15 mouse cellular contexts compared by ENCODE assay signal in the genomic region with DNA sequence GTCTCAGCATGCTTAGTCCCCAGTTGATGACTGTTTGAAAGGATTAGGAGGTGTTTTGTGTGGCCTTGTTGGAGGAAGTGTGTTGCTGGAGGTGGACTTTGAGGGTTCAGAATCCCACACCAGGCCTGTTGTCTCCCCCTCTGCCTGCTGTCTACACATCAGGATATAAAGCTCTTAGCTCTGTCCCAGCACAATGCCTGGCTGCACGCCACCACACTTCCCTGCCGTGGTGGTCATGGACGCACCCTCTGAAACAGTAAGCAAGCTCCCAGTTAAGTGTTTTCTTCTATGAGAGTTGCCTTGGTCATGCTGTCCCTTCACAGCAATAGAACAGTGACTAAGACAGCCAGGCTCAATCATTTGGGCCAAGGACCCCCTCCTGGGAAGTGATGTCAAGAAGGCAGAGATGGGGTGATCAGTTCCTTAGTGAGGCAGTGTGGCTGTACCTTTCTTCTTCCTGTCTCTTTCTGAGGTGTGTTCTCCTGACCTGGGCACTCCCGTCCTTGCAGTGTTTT.
DNase-seq lines count a peak whose midpoint lies in the region; ATAC-seq lines count a peak whose summit lies in the region.
"Had no signal": no experiment of that assay in that cellular context is flagged by ENCODE, and none has a peak within 500 bp of the region (broad histone marks: within the 10 kb centered on the region; RNA-seq: fewer than 3 reads in every experiment).

No protein-coding gene starts in this region.

- peak overlapping the region; percentile 76 for H3K27ac ChIP-seq in kidney, embryonic 15.5 days
- peak overlapping the region; percentile 77 for H3K27ac ChIP-seq in stomach, embryonic 15.5 days
- H3K27ac ChIP-seq in midbrain, embryonic 10.5 days (replicated peaks) = no peak overlapping the region
- H3K27ac ChIP-seq: embryonic facial prominence, embryonic 13.5 days; hindbrain, embryonic 15.5 days; neural tube, embryonic 12.5 days had no signal

- H3K4me2 ChIP-seq in kidney, embryonic 15.5 days = no peak overlapping the region
- H3K4me2 ChIP-seq in stomach, embryonic 15.5 days = no peak overlapping the region
- H3K4me2 ChIP-seq: embryonic facial prominence, embryonic 13.5 days; hindbrain, embryonic 15.5 days; neural tube, embryonic 12.5 days had no signal

- H3K36me3 ChIP-seq in kidney, embryonic 15.5 days = no peaks in the 10 kb centered on the region
- no peaks in the 10 kb centered on the region for H3K36me3 ChIP-seq in stomach, embryonic 15.5 days
- H3K36me3 ChIP-seq in midbrain, embryonic 10.5 days = no peaks in the 10 kb centered on the region
- H3K36me3 ChIP-seq: embryonic facial prominence, embryonic 13.5 days; G1E; hindbrain, embryonic 15.5 days; neural tube, embryonic 12.5 days had no signal

- DNase-seq in gastrocnemius, postnatal 14 days = peak; percentile 45
- DNase-seq in gastrocnemius, postnatal 25 days = no peak
- no peak for DNase-seq in kidney, adult 11 months
- DNase-seq in kidney, postnatal 10 days = peak; percentile 72
- no peak for DNase-seq in midbrain, embryonic 10.5 days (ENCODE audit: low spot score)
- DNase-seq: cerebellum, adult 11-12 months; right cerebral cortex, postnatal 4 days; thymus, postnatal 36 days had no signal

- intact Hi-C loops in gastrocnemius, postnatal 14 days (cut with DNase I; ENCODE audit: low total_unique reads) = no loop called here

- peaks cover 51% of the 10 kb centered on the region for H3K4me1 ChIP-seq in kidney, embryonic 15.5 days
- peaks cover 23% of the 10 kb centered on the region for H3K4me1 ChIP-seq in stomach, embryonic 15.5 days
- peaks cover 34% of the 10 kb centered on the region for H3K4me1 ChIP-seq in midbrain, embryonic 10.5 days
- H3K4me1 ChIP-seq: neural tube, embryonic 12.5 days had no signal

- H3K9ac ChIP-seq in kidney, embryonic 15.5 days = no peak overlapping the region
- H3K9ac ChIP-seq in stomach, embryonic 15.5 days = no peak overlapping the region
- H3K9ac ChIP-seq: embryonic facial prominence, embryonic 13.5 days; hindbrain, embryonic 15.5 days; neural tube, embryonic 12.5 days had no signal

- no peak overlapping the region for H3K4me3 ChIP-seq in kidney, embryonic 15.5 days (replicated peaks)
- H3K4me3 ChIP-seq in stomach, embryonic 15.5 days (replicated peaks) = no peak overlapping the region
- no peak overlapping the region for H3K4me3 ChIP-seq in midbrain, embryonic 10.5 days
- H3K4me3 ChIP-seq: embryonic facial prominence, embryonic 13.5 days; hindbrain, embryonic 15.5 days; neural tube, embryonic 12.5 days had no signal

- no peaks in the 10 kb centered on the region for H3K27me3 ChIP-seq in kidney, embryonic 15.5 days
- H3K27me3 ChIP-seq in stomach, embryonic 15.5 days (replicated peaks) = no peaks in the 10 kb centered on the region
- no peaks in the 10 kb centered on the region for H3K27me3 ChIP-seq in midbrain, embryonic 10.5 days (ENCODE audit: low read depth, poor library complexity, severe bottlenecking)
- H3K27me3 ChIP-seq: embryonic facial prominence, embryonic 13.5 days; hindbrain, embryonic 15.5 days; neural tube, embryonic 12.5 days had no signal

- no peaks in the 10 kb centered on the region for H3K9me3 ChIP-seq in kidney, embryonic 15.5 days (replicated peaks)
- H3K9me3 ChIP-seq in stomach, embryonic 15.5 days = no peaks in the 10 kb centered on the region
- H3K9me3 ChIP-seq in midbrain, embryonic 10.5 days (replicated peaks) = no peaks in the 10 kb centered on the region
- H3K9me3 ChIP-seq: embryonic facial prominence, embryonic 13.5 days; G1E; hindbrain, embryonic 15.5 days; neural tube, embryonic 12.5 days had no signal

- no peak for ATAC-seq in kidney, embryonic 15.5 days (replicated peaks; ENCODE audit: low FRiP score)
- no peak for ATAC-seq in stomach, embryonic 15.5 days (ENCODE audit: insufficient read depth, low FRiP score, low read depth)
- ATAC-seq: midbrain, embryonic 16.5 days had no signal

- WGBS in kidney, embryonic 15.5 days = 63% methylated on average over 4 of the region's 4 CpGs
- 70% methylated on average over 4 of the region's 4 CpGs for WGBS in stomach, embryonic 15.5 days
- WGBS in midbrain, embryonic 10.5 days = 83% methylated on average over 4 of the region's 4 CpGs

Comparison
In these comparisons a context has a peak if more than half of its experiments do, and no peak if none do; other contexts are left out.
1. DNase-seq: peak in gastrocnemius, postnatal 14 days (single experiment) and kidney, postnatal 10 days (single experiment); none in gastrocnemius, postnatal 25 days (single experiment), kidney, adult 11 months (single experiment) and midbrain, embryonic 10.5 days (single experiment).